Mouse (Mus musculus) layer of hippocampus, adult 18-20 months (tissue): ENCODE results near the gene Klhl21. TPM values are rescaled to one million over a fixed set of nuclear protein-coding genes. Genes with fewer than 3 reads are reported as not detected.
"Not testable (repeated sequence)": the region's sequence is repeated elsewhere in the genome, so short reads cannot be mapped to it uniquely, and the experiment has no call there.

Experiments
- DNase-seq, 2 experiments: peaks; one replicate each; pipeline ENCODE4 v3.0.0; 2022; ENCODE audit warnings: low spot score in 2 of 2
- total RNA-seq, 2 experiments: library from RNA; stranded (reverse); gene quantifications; 2 replicates each; pipeline ENCODE4 v1.2.3; 2021

Klhl21 gene
- total RNA-seq, 2 experiments from 2014 or later = 22.2 to 24.4 TPM

DNA sequence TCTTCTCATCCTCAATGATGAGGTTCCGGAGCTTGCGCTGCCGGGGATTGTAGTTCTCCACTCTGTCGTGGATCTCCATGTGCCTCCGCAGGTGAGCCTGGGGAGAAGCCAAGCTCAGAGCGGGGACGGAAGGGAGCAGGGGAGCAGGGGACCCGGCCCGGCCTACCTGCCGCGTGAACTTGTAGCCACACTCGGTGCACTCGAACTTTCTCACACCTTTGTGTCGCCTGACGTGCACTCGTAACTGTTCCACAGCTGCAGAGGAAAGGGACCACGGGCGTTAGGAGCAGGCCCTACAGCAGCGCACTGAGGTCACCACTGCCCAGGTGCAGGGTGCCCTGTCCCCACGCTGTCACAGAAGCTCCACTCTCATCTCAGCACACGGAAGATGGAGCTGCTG lies 11.4 kb downstream of the Klhl21 start:
- no peak for DNase-seq

- DNase-seq = peak in 1 of 2 experiments; percentile 2
Observed at GRCm38 (mm10) chr4:152021568-152022097, 13.0 kb downstream of the Klhl21 start.

- peak in 1 of 2 experiments; percentile 16 for DNase-seq
Observed at GRCm38 (mm10) chr4:152022506-152022905, 13.9 kb downstream of the Klhl21 start.

- no peak for DNase-seq
Observed at GRCm38 (mm10) chr4:152024525-152024924, 15.9 kb downstream of the Klhl21 start.

GRCm38 (mm10) chr4:152026751-152027508 lies 18.3 kb downstream of the Klhl21 start:
- no peak for DNase-seq

DNA sequence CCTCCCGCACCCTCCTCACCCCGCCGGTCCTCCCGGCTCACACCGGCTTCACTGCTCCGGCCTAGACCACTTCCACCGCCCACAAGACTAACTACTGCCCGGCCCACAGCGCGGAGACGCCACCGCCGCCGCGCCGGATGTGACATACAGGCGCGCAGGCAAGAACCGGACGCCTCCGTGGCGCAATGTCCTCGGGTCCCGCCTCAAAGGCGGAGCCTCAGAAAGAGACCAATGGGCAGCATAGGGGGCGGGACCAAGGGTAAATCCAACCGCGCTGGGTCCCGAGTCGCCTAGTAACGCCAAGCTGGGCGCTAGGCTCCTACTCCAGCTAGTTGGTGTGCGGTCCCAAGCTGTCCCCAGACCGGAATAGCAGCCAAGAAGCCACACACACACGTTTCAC lies 18.9 kb downstream of the Klhl21 start, which contains the start of gene Zbtb48:
TSS of gene Zbtb48 (minus strand) at position 148 of the 400 bp plus-strand sequence.
- peak; percentile 96 to 98 for DNase-seq

DNA sequence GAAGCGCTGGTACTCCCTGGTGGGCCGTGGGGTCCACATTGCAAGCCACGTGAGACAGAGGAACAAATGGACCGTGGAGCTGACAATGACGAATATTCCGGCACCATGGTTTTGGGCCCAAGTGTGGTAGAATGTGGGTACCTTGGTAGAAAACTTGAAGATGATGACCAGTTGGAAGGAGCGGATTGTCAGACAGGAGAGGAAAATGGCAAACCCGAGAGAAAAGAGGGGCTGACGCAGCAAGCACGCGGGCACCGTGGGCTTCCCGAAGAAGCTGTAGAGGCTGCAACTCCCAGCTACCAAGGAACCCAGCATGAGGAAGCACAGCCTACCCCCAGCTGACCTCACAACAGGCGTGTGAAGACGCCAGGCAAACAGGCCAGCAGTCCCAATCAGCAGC lies 19.9 kb downstream of the Klhl21 start:
- no peak for DNase-seq

GRCm38 (mm10) chr4:152029087-152029486 lies 20.5 kb downstream of the Klhl21 start:
- DNase-seq = no peak

DNA sequence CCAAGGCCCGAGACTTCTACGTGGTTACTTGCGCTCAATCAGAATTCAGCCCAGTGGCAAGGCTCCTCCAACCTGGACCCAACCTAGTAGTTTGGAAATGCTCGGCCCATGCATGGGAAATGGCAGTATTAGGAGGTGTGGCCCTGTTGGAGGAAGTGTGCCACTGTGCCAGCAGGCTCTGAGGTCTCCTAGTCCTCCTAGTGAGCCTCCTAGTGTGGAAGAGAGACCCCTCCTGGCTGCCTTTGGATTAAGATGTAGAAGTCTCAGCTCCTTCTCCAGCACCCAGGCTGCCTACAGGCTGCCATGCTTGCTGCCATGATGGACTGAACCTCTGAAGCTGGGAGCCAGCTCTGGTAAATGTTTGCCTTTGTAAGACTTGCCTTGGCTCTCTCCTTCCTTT lies 21.4 kb downstream of the Klhl21 start:
- no peak for DNase-seq

GRCm38 (mm10) chr4:152032922-152033321 lies 24.3 kb downstream of the Klhl21 start:
- no peak for DNase-seq

- DNase-seq = not testable (repeated sequence)
Observed at GRCm38 (mm10) chr4:152036464-152036863, 27.9 kb downstream of the Klhl21 start.

GRCm38 (mm10) chr4:152038225-152038984 lies 29.8 kb downstream of the Klhl21 start, which contains the start of gene Tas1r1:
TSS of gene Tas1r1 (minus strand) at chr4:152038568.
- DNase-seq = no peak

DNA sequence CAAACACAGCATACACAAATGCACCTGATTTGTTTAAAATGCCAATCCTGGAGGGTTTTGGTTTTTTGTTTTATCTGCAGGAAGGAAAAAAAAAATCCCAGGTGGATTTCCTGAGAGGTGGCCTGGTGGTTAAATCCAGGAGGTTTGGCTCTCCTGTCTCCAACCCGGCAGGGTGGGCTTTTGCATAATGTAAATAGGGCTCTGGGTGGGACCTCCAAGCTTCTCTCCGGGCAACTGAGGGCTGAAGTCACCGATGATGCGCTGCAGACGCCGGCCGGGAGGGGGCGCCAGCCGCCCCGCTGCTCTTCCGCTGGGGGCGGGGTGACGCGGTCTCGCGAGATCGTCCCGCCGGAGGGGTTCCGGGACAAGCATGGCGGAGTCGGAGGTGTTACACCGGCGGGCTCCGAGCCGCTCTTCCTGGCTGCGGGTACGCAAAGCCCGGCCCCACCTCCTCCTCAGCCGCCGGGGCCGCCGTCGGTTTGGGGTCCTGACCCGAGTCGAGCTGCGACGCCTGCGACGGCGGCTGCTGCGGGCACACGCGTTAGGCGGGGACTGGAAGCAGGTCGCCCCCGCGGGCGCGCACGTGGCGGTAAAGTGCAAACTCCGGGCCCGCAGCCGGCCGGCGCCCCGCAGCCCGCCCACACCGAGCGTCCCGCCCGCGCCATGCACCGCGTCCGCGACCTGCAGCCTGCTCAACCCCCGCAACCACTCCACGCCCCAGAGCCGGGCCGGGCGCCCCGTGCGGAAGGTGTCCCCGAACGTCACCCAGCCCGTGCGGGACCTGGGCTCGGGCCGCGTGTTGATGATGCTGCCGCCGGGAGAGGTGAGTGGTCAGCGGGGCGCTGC lies 30.6 kb downstream of the Klhl21 start, which contains the start of gene Nol9:
TSS of gene Nol9 (plus strand) at position 337 of the 846 bp plus-strand sequence.
- peak; percentile 86 to 92 for DNase-seq

GRCm38 (mm10) chr4:152039831-152040310 lies 31.3 kb downstream of the Klhl21 start:
- DNase-seq = no peak

DNA sequence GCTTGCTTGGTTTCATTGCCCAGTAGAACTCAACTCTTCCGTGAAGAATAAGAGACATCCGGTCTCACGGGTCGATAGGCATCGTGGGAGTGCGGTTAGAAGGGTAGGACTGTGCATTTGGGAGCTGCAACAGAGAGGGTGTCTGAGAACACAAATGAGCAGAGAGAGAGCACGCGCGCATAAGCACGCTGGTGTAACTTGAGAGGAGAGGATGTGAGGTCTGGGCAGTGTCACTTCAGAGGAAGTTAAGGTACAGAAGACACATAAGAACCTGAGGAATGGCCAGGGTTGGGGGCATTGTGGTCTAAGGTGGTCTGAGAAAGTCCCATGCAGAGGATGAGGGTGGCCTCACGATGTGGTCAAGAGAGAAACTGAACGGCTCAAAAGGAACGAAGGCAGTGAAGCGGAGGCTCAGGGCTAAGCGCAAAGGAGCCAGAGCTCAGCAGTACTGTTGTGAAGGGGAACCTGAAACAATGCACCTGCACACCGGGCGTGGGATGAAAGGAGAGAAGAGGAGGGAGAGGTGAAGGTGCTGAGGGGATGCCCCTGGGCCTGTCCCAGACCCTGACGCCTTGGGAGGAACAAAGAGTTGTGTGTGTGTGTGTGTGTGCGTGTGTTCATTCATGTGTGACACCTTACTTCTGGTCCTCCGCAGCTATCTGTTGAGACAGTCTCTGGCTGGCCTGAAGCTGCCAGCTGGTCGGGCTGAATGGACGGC lies 33.5 kb downstream of the Klhl21 start:
- DNase-seq = no peak

GRCm38 (mm10) chr4:152043171-152043570 lies 34.6 kb downstream of the Klhl21 start:
- no peak for DNase-seq

GRCm38 (mm10) chr4:152044609-152045008 lies 36.0 kb downstream of the Klhl21 start:
- DNase-seq = no peak

GRCm38 (mm10) chr4:152062390-152063110 lies 53.9 kb downstream of the Klhl21 start:
- no peak for DNase-seq

DNA sequence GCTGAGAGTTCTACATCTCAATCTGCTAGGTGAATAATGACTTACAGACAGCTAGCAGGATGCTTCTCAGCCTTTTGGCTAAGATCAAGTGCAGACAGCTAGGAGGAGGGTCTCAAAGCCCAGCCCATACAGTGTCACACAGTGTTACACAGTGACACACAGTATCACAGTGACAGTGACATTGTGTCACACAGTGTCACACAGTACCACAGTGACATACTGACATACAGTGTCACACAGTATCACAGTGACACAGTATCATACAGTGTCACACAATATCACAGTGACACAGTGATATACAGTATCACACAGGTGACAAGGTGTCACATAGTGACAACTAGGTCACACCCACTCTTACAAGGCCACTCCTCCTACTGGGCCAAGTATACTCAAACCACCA lies 58.7 kb downstream of the Klhl21 start:
- no peak for DNase-seq
